Mouse (Mus musculus) liver, embryonic 16.5 days (tissue): ENCODE measurements around the gene Cnpy2. TPM values are rescaled to one million over a fixed set of nuclear protein-coding genes. Genes with fewer than 3 reads are reported as not detected.

ENCODE experiments used
- ATAC-seq: fragments of 200-750 bp; cut with Nextera tagmentation; 2 replicates; pipeline ENCODE4 v1.8.0; 2017; ENCODE audit warnings: low read depth, mild to moderate bottlenecking, moderate number of reproducible peaks, moderate library complexity
- H3K27ac ChIP-seq: fragments of 300-500 bp; sonication (generic); 2 replicates; pipeline ENCODE4 v1.5.1; 2014; ENCODE audit warnings: mild to moderate bottlenecking, low read length
- H3K27me3 ChIP-seq: fragments of 300-500 bp; sonication (generic); 2 replicates; pipeline ENCODE4 v1.6.1; 2014; ENCODE audit warnings: low read depth, low read length, mixed read lengths; ENCODE audit not compliant: control insufficient read depth, insufficient read depth
- H3K36me3 ChIP-seq: fragments of 300-500 bp; sonication (generic); 2 replicates; pipeline ENCODE4 v1.6.1; 2014; ENCODE audit warnings: mild to moderate bottlenecking; ENCODE audit not compliant: control insufficient read depth, insufficient read depth
- H3K4me1 ChIP-seq: fragments of 300-500 bp; sonication (generic); 2 replicates; pipeline ENCODE4 v1.6.1; 2014; ENCODE audit warnings: low read depth, low read length, mixed read lengths; ENCODE audit not compliant: control insufficient read depth
- H3K4me2 ChIP-seq: fragments of 300-500 bp; sonication (generic); 2 replicates; pipeline ENCODE4 v1.6.1; 2014; ENCODE audit warnings: low read depth, low read length, mixed read lengths
- H3K4me3 ChIP-seq: fragments of 300-500 bp; sonication (generic); 2 replicates; pipeline ENCODE4 v1.5.1; 2014; ENCODE audit warnings: low read depth, mild to moderate bottlenecking, low read length
- H3K9ac ChIP-seq: fragments of 300-500 bp; sonication (generic); 2 replicates; pipeline ENCODE4 v1.6.1; 2014; ENCODE audit warnings: low read depth, low read length
- H3K9me3 ChIP-seq: fragments of 300-500 bp; sonication (generic); replicated peaks from 2 replicates; pipeline ENCODE4 v1.6.1; 2016; ENCODE audit warnings: low read length; ENCODE audit not compliant: control insufficient read depth
- WGBS: fragments of 180-500 bp; shearing (Covaris S2); extraction: QIAGEN DNeasy Blood & Tissue Kit; methylation state at CpG from one replicate; pipeline ENCODE4 v1.1.7; 2014; ENCODE audit not compliant: insufficient replicate concordance; 5-methylcytosine and 5-hydroxymethylcytosine counted together
- polyA plus RNA-seq: library from polyadenylated mRNA; unstranded; fragments of >200 nt; fragmentation: Nextera tagmentation; extraction: Ambion mirVana; gene quantifications from 2 replicates; pipeline ENCODE4 v1.2.1, GENCODE M21; 2015

Gene Cnpy2
- polyA plus RNA-seq, 1 experiment from 2014 or later, result 86.6 TPM

DNA sequence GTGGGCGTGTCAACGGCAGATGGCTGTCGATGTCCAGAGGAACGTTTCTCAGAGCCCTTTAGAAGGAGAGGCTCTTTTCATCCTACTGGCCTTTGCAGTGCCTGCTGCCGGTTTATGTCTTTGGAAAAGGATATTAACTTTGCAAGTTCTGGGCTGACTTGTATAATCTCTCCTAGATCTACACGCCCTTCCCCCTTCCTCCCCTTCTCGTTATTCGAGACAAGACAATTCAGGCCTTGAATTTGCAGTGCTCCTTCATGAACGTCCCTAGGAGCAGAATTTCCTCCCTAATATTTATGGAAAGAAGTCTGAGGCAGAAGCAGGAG lies 46.9 kb downstream of the Cnpy2 start:
- peak overlapping the region; percentile 97 for H3K4me2 ChIP-seq
- 2% methylated on average over 9 of the region's 9 CpGs for WGBS
- H3K36me3 ChIP-seq, result no peaks in the 10 kb centered on the region
- no peaks in the 10 kb centered on the region for H3K9me3 ChIP-seq
- peak overlapping the region; percentile 82 for H3K9ac ChIP-seq
- ATAC-seq, result no peak
- H3K4me1 ChIP-seq, result peaks cover 23% of the 10 kb centered on the region
- H3K4me3 ChIP-seq, result peak overlapping the region; percentile 87
- H3K27ac ChIP-seq, result peak overlapping the region; percentile 90
- no peaks in the 10 kb centered on the region for H3K27me3 ChIP-seq

GRCm38 (mm10) chr10:128369599-128369998 lies 47.3 kb downstream of the Cnpy2 start:
- no peaks in the 10 kb centered on the region for H3K9me3 ChIP-seq
- H3K9ac ChIP-seq, result no peak overlapping the region; the same call in 1 of the 2 replicates
- H3K36me3 ChIP-seq, result no peaks in the 10 kb centered on the region
- peak overlapping the region; percentile 97 for H3K4me2 ChIP-seq
- peaks cover 23% of the 10 kb centered on the region for H3K4me1 ChIP-seq
- peak overlapping the region; percentile 87 for H3K4me3 ChIP-seq
- no peaks in the 10 kb centered on the region for H3K27me3 ChIP-seq
- WGBS, result 66% methylated on average over 6 of the region's 6 CpGs
- peak overlapping the region; percentile 90 for H3K27ac ChIP-seq
- no peak for ATAC-seq

- Histone ChIP-seq H3K4me2 (no peak overlapping the region), H3K4me1 (peaks cover 23% of the 10 kb centered on the region), H3K36me3 (no peaks in the 10 kb centered on the region), H3K9me3 (no peaks in the 10 kb centered on the region), H3K27ac (no peak overlapping the region), H3K9ac (no peak overlapping the region), H3K4me3 (no peak overlapping the region), H3K27me3 (no peaks in the 10 kb centered on the region)
- 66% methylated on average over 5 of the region's 6 CpGs for WGBS
- ATAC-seq, result no peak
Observed at GRCm38 (mm10) chr10:128370021-128370420, 47.8 kb downstream of the Cnpy2 start.

- no peak for ATAC-seq
- Histone ChIP-seq H3K4me1 (peaks cover 23% of the 10 kb centered on the region), H3K9me3 (no peaks in the 10 kb centered on the region), H3K27me3 (no peaks in the 10 kb centered on the region), H3K4me3 (no peak overlapping the region), H3K36me3 (no peaks in the 10 kb centered on the region), H3K9ac (no peak overlapping the region), H3K4me2 (no peak overlapping the region), H3K27ac (no peak overlapping the region)
- 49% methylated on average over 4 of the region's 4 CpGs for WGBS
Observed at GRCm38 (mm10) chr10:128370601-128371000, 48.3 kb downstream of the Cnpy2 start.

GRCm38 (mm10) chr10:128372142-128372541 lies 49.9 kb downstream of the Cnpy2 start:
- no peak for ATAC-seq
- Histone ChIP-seq H3K27ac (no peak overlapping the region), H3K4me1 (peaks cover 32% of the 10 kb centered on the region), H3K27me3 (no peaks in the 10 kb centered on the region), H3K9me3 (no peaks in the 10 kb centered on the region), H3K4me2 (no peak overlapping the region), H3K4me3 (no peak overlapping the region), H3K36me3 (no peaks in the 10 kb centered on the region), H3K9ac (no peak overlapping the region)
- 76% methylated on average over 5 of the region's 5 CpGs for WGBS

DNA sequence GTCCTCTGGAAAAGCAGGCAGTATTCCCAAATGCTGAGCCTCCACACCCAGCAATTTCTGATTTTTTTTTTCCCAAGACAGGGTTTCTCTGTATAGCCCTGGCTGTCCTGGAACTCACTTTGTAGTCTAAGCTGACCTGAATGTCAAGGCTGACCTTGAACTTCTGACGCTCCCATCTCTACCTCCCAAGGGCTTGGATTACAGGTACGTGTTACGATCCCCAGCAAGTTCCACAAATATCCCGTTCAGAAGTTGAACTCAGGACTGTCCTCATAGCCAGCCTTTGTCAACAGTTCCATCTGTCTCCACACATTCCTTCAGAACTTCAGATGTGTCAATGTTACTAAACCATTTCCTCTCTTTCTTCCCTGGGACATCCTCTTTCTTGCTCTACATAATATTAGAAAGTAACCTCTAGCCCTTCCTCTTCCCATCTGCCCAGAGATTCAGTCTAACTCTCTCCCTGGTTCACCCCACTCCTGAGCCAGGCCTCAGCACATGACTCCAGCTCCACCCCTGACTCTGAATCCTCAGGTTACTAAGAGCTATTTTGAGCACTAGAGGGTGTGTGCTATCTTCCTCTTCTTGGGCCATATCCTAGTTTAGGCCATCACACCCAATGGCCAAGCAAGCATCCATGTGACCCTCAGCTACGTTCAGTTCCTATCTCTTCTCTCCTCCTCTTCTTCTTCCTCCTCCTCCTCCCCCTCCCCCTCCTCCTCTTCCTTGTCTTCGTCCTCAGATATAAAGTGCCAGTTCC lies 50.9 kb downstream of the Cnpy2 start:
- H3K9ac ChIP-seq, result no peak overlapping the region
- ATAC-seq, result no peak
- no peaks in the 10 kb centered on the region for H3K27me3 ChIP-seq
- peaks cover 34% of the 10 kb centered on the region for H3K4me1 ChIP-seq
- no peak overlapping the region for H3K4me3 ChIP-seq
- H3K4me2 ChIP-seq, result no peak overlapping the region
- H3K36me3 ChIP-seq, result no peaks in the 10 kb centered on the region
- 47% methylated on average over 6 of the region's 6 CpGs for WGBS
- peak overlapping the region; percentile 42; the same call in 1 of the 2 replicates for H3K27ac ChIP-seq
- no peaks in the 10 kb centered on the region for H3K9me3 ChIP-seq

DNA sequence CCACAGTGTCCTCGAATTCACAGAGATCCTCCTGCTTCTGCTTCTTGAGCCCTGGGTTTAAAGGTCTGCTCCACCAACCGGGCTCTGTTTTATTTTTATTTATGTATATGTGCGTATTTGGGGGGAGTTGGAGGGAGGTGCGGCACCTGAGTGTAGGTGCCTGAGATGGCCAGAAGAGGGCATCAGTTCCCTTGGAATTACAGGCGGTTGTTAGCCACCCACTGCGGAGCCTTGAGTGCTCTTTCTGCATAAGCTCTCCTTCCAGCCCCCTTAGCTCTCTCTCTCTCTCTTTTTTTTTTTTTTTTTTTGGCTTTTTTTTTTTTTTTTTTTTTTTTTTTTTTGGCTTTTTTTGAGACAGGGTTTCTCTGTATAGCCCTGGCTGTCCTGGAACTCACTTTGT lies 52.1 kb downstream of the Cnpy2 start:
- no peak overlapping the region for H3K9ac ChIP-seq
- no peak overlapping the region for H3K4me2 ChIP-seq
- peaks cover 37% of the 10 kb centered on the region for H3K4me1 ChIP-seq
- no peaks in the 10 kb centered on the region for H3K36me3 ChIP-seq
- no peaks in the 10 kb centered on the region for H3K9me3 ChIP-seq
- H3K27ac ChIP-seq, result no peak overlapping the region
- 79% methylated on average over 6 of the region's 6 CpGs for WGBS
- ATAC-seq, result no peak
- H3K27me3 ChIP-seq, result no peaks in the 10 kb centered on the region
- H3K4me3 ChIP-seq, result no peak overlapping the region

DNA sequence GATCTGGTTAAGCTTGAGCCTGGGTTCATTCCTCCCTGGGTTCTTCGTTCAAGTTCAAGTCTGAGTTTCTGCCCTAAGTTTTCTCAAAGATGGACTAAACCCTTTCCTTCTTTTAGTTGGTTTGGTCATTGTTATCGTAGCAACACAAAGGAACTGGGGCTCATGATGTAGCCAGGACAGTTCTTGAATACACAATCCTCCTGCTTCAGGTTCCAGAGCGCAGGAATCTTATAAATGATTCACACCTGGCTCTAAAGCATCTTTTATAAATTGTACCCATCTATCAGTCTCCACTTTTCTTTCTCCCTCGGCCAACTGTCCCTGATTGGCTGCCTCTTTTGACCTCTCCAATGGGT lies 53.8 kb downstream of the Cnpy2 start:
- H3K9ac ChIP-seq, result peak overlapping the region; percentile 91
- no peaks in the 10 kb centered on the region for H3K36me3 ChIP-seq
- peak overlapping the region; percentile 95 for H3K4me2 ChIP-seq
- peak overlapping the region; percentile 77 for H3K27ac ChIP-seq
- no peak for ATAC-seq
- no peaks in the 10 kb centered on the region for H3K9me3 ChIP-seq
- whole genome bisulfite sequencing, result 52% methylated on average over 4 of the region's 4 CpGs
- H3K4me3 ChIP-seq, result peak overlapping the region; percentile 85
- H3K27me3 ChIP-seq, result no peaks in the 10 kb centered on the region
- H3K4me1 ChIP-seq, result peaks cover 39% of the 10 kb centered on the region

- Histone ChIP-seq H3K9me3 (no peaks in the 10 kb centered on the region), H3K4me3 (peak within 1 kb of the TSS; percentile 85), H3K9ac (peak within 1 kb of the TSS; percentile 91), H3K4me2 (peak within 1 kb of the TSS; percentile 95), H3K27ac (peak within 1 kb of the TSS; percentile 77), H3K36me3 (peaks cover 3% of the 10 kb centered on the region), H3K4me1 (peaks cover 39% of the 10 kb centered on the region), H3K27me3 (no peaks in the 10 kb centered on the region)
- WGBS, result under 1% methylated on average over 52 of the region's 73 CpGs
- peak; percentile 93 for ATAC-seq
Observed at GRCm38 (mm10) chr10:128376455-128377211, 54.4 kb downstream of the Cnpy2 start, which contains the start of gene Ankrd52. TSS of gene Ankrd52 (plus strand) at chr10:128377115.
